In the genomic region with DNA sequence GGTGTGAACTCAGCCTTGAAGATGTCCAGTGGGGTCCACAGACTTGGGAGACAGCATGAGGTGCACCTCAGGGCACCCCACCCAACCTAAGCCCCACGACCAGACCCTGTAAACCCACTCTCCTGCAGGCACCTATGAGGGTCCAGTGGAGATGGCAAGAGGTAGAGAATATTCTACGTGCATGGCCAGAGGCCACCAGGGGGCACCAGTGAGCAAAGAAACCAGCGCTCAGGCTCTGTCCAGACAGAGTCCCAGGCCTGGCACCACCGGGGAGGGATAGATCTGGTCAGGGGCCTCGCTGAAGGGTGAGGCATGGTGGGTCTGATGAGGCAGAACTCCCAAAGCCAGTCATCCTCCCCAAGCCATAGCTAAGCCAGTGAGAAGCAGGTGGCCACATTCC, we compare ENCODE assay signal across 8 mouse cellular contexts. TPM values are rescaled to one million over a fixed set of nuclear protein-coding genes. Genes with fewer than 3 reads are reported as not detected.
DNase-seq lines count a peak whose midpoint lies in the region; ATAC-seq and TF ChIP-seq lines count a peak whose summit lies in the region.

No protein-coding gene starts in this region.

- TF ChIP-seq CTCF in intestine, postnatal 0 days (IDR thresholded peaks at IDR 0.05; ENCODE audit: low read depth): peak; percentile 93

- DNase-seq in left cerebral cortex, adult 18-20 months (ENCODE audit: low spot score in 2 of 2): peak; percentile 81 to 86
- no peak for DNase-seq in left cerebral cortex, adult 11 months (ENCODE audit: low spot score)
- DNase-seq in gastrocnemius, postnatal 10 days: peak; percentile 92
- peak; percentile 82 for DNase-seq in liver
- DNase-seq in splenic B cell, adult 2 months (ENCODE audit: low read depth, low spot score): peak; percentile 74

- H3K27ac ChIP-seq in intestine, postnatal 0 days (ENCODE audit: low read depth, low read length): no peak overlapping the region

- H3K4me1 ChIP-seq in intestine, postnatal 0 days (replicated peaks; ENCODE audit: control insufficient read depth, insufficient read depth, low read length): peaks cover 5% of the 10 kb centered on the region; the same call in 1 of the 2 replicates

- no peak overlapping the region for H3K9ac ChIP-seq in intestine, postnatal 0 days (ENCODE audit: low read depth, low read length)

- H3K4me2 ChIP-seq in intestine, postnatal 0 days (replicated peaks; ENCODE audit: low read depth): no peak overlapping the region

- H3K9me3 ChIP-seq in intestine, postnatal 0 days (ENCODE audit: control insufficient read depth): no peaks in the 10 kb centered on the region

- H3K27me3 ChIP-seq in intestine, postnatal 0 days (replicated peaks; ENCODE audit: control insufficient read depth, insufficient read depth, low read length): no peaks in the 10 kb centered on the region
- no peaks in the 10 kb centered on the region for H3K27me3 ChIP-seq in splenic B cell, adult 2 months (ENCODE audit: control insufficient read depth, insufficient read depth, low read length, poor library complexity, severe bottlenecking)

- peak; percentile 67 for ATAC-seq in common myeloid progenitor, adult 5-6 weeks (replicated peaks; ENCODE audit: low read depth, poor library complexity, severe bottlenecking)
- ATAC-seq in intestine, postnatal 0 days: peak; percentile 17; the same call in 1 of the 2 replicates
- ATAC-seq in monocyte, adult 5-6 weeks (replicated peaks; ENCODE audit: insufficient number of reproducible peaks, low FRiP score, low TSS enrichment, poor library complexity, severe bottlenecking): 0 out of 2 replicates have a peak, but pooled peaks have one; percentile 41

- WGBS in intestine, postnatal 0 days: 13% methylated on average over 5 of the region's 5 CpGs

- peaks cover 46% of the 10 kb centered on the region for H3K36me3 ChIP-seq in intestine, postnatal 0 days (ENCODE audit: control insufficient read depth, insufficient read depth)
- H3K36me3 ChIP-seq in splenic B cell, adult 2 months (ENCODE audit: control insufficient read depth, insufficient read depth, low read length, poor library complexity, severe bottlenecking): peaks cover 7% of the 10 kb centered on the region

- H3K4me3 ChIP-seq in intestine, postnatal 0 days (ENCODE audit: low read depth, low read length): no peak overlapping the region

RNA-seq across cellular contexts. Expression of gene Ccnk, which starts 27.3 kb away (rescaled TPM):
- total RNA-seq in left cerebral cortex, adult 18-20 months (2021): 10 to 100 TPM; 30.3 to 34.3 TPM
- 14.6 and 21.0 TPM in 2 replicates for total RNA-seq in common myeloid progenitor, adult 5-6 weeks (2017)
- total RNA-seq in gastrocnemius, postnatal 10 days (2021): 10 to 100 TPM; 30.1 to 32.2 TPM
- polyA plus RNA-seq in intestine, postnatal 0 days (2015; fragmentation: Nextera tagmentation; extraction: Ambion mirVana): 3.0 and 3.3 TPM in 2 replicates
- 22.4 to 31.4 TPM (median 26.9 TPM) in 3 replicates for total RNA-seq in monocyte, adult 5-6 weeks (2017)

RNA-seq across cellular contexts. Expression of gene Setd3, which starts 27.5 kb away (rescaled TPM):
- total RNA-seq in left cerebral cortex, adult 18-20 months (2021): 100 to 1,000 TPM; 178 to 186 TPM
- total RNA-seq in common myeloid progenitor, adult 5-6 weeks (2017): 81.5 and 84.3 TPM in 2 replicates
- 10 to 100 TPM; 82.7 to 91.8 TPM for total RNA-seq in gastrocnemius, postnatal 10 days (2021)
- 49.1 and 50.0 TPM in 2 replicates for polyA plus RNA-seq in intestine, postnatal 0 days (2015; fragmentation: Nextera tagmentation; extraction: Ambion mirVana)
- 101 to 135 TPM (median 121 TPM) in 3 replicates for total RNA-seq in monocyte, adult 5-6 weeks (2017)

Comparison
In these comparisons a context has a peak if more than half of its experiments do, and no peak if none do; other contexts are left out.
1. ATAC-seq: peak in every context shown above with its lines; median percentile 67 in common myeloid progenitor, adult 5-6 weeks; 41 in monocyte, adult 5-6 weeks; 17 in intestine, postnatal 0 days.